ENCODE assay signal across 9 mouse cellular contexts in the genomic region with DNA sequence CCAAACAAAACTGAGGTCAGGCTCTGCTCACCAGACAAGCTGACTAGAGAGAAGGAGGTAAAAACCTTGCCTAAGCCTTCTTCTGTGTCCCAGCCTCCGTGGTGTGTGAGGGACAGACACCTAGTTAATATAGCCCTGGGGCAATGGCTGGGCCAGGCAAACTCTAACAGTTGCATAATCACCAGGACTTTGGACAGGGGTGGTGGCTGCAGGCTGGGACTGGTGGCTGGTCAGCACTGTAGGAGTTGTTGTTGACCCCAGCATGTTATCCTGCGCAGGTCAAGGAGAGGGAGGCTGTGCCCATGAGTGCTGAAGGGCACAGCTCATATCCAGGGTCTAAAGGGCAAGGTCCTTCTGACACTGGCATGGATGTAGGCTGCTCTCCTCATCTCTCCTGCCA. TPM values are rescaled to one million over a fixed set of nuclear protein-coding genes. Genes with fewer than 3 reads are reported as not detected.
A peak's percentile ranks its signal among the peaks of the same experiment; 100 is the strongest.
DNase-seq lines count a peak whose midpoint lies in the region; ATAC-seq lines count a peak whose summit lies in the region.
"Had no signal": no experiment of that assay in that cellular context is flagged by ENCODE, and none has a peak within 500 bp of the region (broad histone marks: within the 10 kb centered on the region; RNA-seq: fewer than 3 reads in every experiment).

TSS of gene Sardh (minus strand) at position 127 of the 400 bp plus-strand sequence.

- H3K4me3 ChIP-seq in heart, embryonic 13.5 days, result peak within 1 kb of the TSS; percentile 25; the same call in 1 of the 2 replicates
- no peak within 1 kb of the TSS for H3K4me3 ChIP-seq in liver, embryonic 15.5 days (replicated peaks)
- no peak within 1 kb of the TSS for H3K4me3 ChIP-seq in midbrain, embryonic 16.5 days (ENCODE audit: low read depth, low read length)

- H3K9me3 ChIP-seq in heart, embryonic 13.5 days, result no peaks in the 10 kb centered on the region
- no peaks in the 10 kb centered on the region for H3K9me3 ChIP-seq in liver, embryonic 15.5 days (replicated peaks)
- H3K9me3 ChIP-seq in midbrain, embryonic 16.5 days (replicated peaks; ENCODE audit: control insufficient read depth, low read length, poor library complexity, severe bottlenecking), result no peaks in the 10 kb centered on the region

- 72% methylated on average over 2 of the region's 2 CpGs for WGBS in heart, embryonic 13.5 days
- 50% methylated on average over 2 of the region's 2 CpGs for WGBS in liver, embryonic 15.5 days (ENCODE audit: insufficient replicate concordance)
- 85% methylated on average over 2 of the region's 2 CpGs for WGBS in midbrain, embryonic 16.5 days

- H3K4me2 ChIP-seq in heart, embryonic 13.5 days, result peak within 1 kb of the TSS; percentile 65
- peak within 1 kb of the TSS; percentile 32 for H3K4me2 ChIP-seq in liver, embryonic 15.5 days
- H3K4me2 ChIP-seq in midbrain, embryonic 16.5 days (ENCODE audit: low read length), result no peak within 1 kb of the TSS

- 0 out of 2 replicates have a peak, but pooled peaks cover 9% of the 10 kb centered on the region for H3K36me3 ChIP-seq in heart, embryonic 13.5 days
- H3K36me3 ChIP-seq in liver, embryonic 15.5 days (replicated peaks), result no peaks in the 10 kb centered on the region; the same call in 1 of the 2 replicates
- H3K36me3 ChIP-seq in midbrain, embryonic 16.5 days (ENCODE audit: control insufficient read depth, insufficient read depth, low read length), result no peaks in the 10 kb centered on the region

- no peak for DNase-seq in layer of hippocampus, postnatal 10 days (ENCODE audit: low spot score in 2 of 2)
- no peak for DNase-seq in layer of hippocampus, postnatal 25 days (ENCODE audit: extremely low spot score in 1 of 2, low spot score in 1 of 2)
- peak; percentile 93 for DNase-seq in kidney, adult 9 months
- no peak for DNase-seq in retina, postnatal 1 day
- DNase-seq in left cerebral cortex, adult 8-10 months (ENCODE audit: low spot score in 2 of 2), result no peak
- DNase-seq: cerebellum, adult 11-12 months had no signal

- H3K9ac ChIP-seq in heart, embryonic 13.5 days, result peak within 1 kb of the TSS; percentile 71
- no peak within 1 kb of the TSS for H3K9ac ChIP-seq in liver, embryonic 15.5 days
- no peak within 1 kb of the TSS for H3K9ac ChIP-seq in midbrain, embryonic 16.5 days (ENCODE audit: low read depth, low read length)

- no peak for ATAC-seq in heart, embryonic 13.5 days (ENCODE audit: extremely low read depth, insufficient number of reproducible peaks, low FRiP score, low TSS enrichment)
- ATAC-seq in liver, embryonic 15.5 days (ENCODE audit: insufficient read depth), result peak; percentile 65
- ATAC-seq in midbrain, embryonic 16.5 days, result no peak

- peaks cover 32% of the 10 kb centered on the region for H3K4me1 ChIP-seq in heart, embryonic 13.5 days
- H3K4me1 ChIP-seq in liver, embryonic 15.5 days (replicated peaks), result peaks cover 14% of the 10 kb centered on the region; the same call in 1 of the 2 replicates
- H3K4me1 ChIP-seq in midbrain, embryonic 16.5 days (ENCODE audit: control insufficient read depth, insufficient read depth, low read length), result no peaks in the 10 kb centered on the region

- peak within 1 kb of the TSS; percentile 88 for H3K27ac ChIP-seq in heart, embryonic 13.5 days (replicated peaks)
- peak within 1 kb of the TSS; percentile 82 for H3K27ac ChIP-seq in liver, embryonic 15.5 days (replicated peaks)
- no peak within 1 kb of the TSS for H3K27ac ChIP-seq in midbrain, embryonic 16.5 days (ENCODE audit: low read length)

- no peaks in the 10 kb centered on the region for H3K27me3 ChIP-seq in heart, embryonic 13.5 days (replicated peaks)
- H3K27me3 ChIP-seq in liver, embryonic 15.5 days, result no peaks in the 10 kb centered on the region
- no peaks in the 10 kb centered on the region for H3K27me3 ChIP-seq in midbrain, embryonic 16.5 days (ENCODE audit: control insufficient read depth, insufficient read depth, low read depth, low read length)

RNA-seq across cellular contexts. Expression of gene Sardh, which starts in this region (rescaled TPM):
- total RNA-seq in layer of hippocampus, postnatal 10 days (2021), result 10 to 100 TPM; 10.0 to 11.2 TPM
- total RNA-seq in layer of hippocampus, postnatal 25 days (2021), result 10 to 100 TPM in 1 of 2 experiments, 1 to 10 TPM in 1; 9.8 to 11.0 TPM
- polyA plus RNA-seq in heart, embryonic 13.5 days (2015; fragmentation: Nextera tagmentation; extraction: Ambion mirVana), result 17.3 and 18.2 TPM in 2 replicates
- polyA plus RNA-seq in liver, embryonic 15.5 days (2015; fragmentation: Nextera tagmentation; extraction: Ambion mirVana), result 51.2 and 68.3 TPM in 2 replicates
- 10 to 100 TPM in 1 of 4 experiments, 1 to 10 TPM in 3; 8.0 to 12.6 (median 9.3) TPM for total RNA-seq in left cerebral cortex, adult 8-10 months (2022)
- polyA plus RNA-seq in midbrain, embryonic 16.5 days (2015; fragmentation: Nextera tagmentation; extraction: Ambion mirVana), result 4.8 and 5.1 TPM in 2 replicates
